Mouse (Mus musculus): Measurements from ENCODE around the gene Foxred2. TPM values are rescaled to one million over a fixed set of nuclear protein-coding genes. Genes with fewer than 3 reads are reported as not detected.

Gene Foxred2
- polyA plus RNA-seq, 1 experiment from 2014 or later, result 6.2 TPM

DNA sequence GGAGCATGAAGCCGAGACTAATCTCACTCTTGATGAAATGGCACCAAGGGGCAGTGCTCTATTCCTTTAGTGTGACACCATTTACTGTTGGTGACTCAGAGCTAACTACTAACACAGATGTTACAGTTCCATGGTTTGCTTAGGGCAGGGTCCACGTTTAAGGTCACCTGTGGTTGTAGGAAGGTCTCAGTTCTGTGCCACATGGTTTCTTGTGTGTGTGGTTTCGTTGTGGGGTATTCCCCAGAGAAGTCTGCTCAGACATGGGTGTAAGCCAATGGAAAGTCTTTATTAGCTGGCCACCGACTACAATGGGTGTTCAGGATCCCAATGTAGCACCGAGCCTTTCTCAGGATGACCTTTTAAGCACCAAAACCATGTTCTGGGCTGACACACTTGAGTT, 18.0 kb downstream of the Foxred2 start:
- no peak for ATAC-seq (ENCODE audit: low FRiP score, low read depth)
- H3K27me3 ChIP-seq, result peaks cover 10% of the 10 kb centered on the region; the same call in 1 of the 2 replicates
- H3K36me3 ChIP-seq, result peaks cover 15% of the 10 kb centered on the region
- H3K27ac ChIP-seq (replicated peaks), result no peak overlapping the region
- no peak overlapping the region for H3K4me3 ChIP-seq
- WGBS, result 66% methylated on average over 5 of the region's 5 CpGs
- no peak overlapping the region for H3K9ac ChIP-seq (replicated peaks)
- no peaks in the 10 kb centered on the region for H3K9me3 ChIP-seq
- peaks cover 4% of the 10 kb centered on the region; the same call in 1 of the 2 replicates for H3K4me1 ChIP-seq
- no peak overlapping the region for H3K4me2 ChIP-seq (replicated peaks)

DNA sequence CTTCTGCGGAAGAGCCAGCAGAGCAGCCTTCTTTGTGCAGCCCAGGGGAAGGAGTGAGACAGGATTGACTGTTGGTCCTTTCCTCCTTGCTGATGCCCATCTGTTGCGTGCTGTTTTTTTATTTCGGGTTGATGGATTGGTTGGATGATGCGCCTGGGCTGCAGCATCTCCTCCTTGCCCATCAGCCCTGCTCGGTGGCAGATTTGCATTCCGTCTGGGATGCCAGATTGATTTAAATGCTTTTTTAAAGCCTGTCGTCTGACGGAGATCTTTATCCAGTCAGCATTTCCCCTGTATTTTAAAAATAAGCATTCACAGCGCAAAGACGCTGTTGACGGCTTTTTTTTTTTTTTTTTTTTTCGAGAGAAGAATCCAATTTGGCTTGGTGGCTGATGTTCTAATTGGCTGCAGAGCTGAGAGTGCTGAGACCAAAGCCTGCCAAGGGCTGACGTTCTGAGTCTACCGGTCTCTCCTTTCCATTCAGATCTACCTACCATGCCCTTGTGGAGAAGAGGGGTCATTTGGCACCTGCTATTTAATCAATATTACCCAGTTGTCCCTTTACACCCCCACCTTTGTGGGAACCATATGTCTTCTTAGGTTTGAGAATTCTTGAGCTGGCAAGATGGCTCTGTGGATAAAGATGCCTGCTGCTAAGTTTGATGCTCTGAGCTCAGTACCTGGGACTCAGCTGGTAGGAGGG, 20.7 kb downstream of the Foxred2 start:
- no peak overlapping the region for H3K4me3 ChIP-seq
- no peak overlapping the region for H3K9ac ChIP-seq (replicated peaks)
- no peak overlapping the region for H3K4me2 ChIP-seq (replicated peaks)
- peaks cover 6% of the 10 kb centered on the region; the same call in 1 of the 2 replicates for H3K4me1 ChIP-seq
- ATAC-seq (ENCODE audit: low FRiP score, low read depth), result no peak
- 83% methylated on average over 14 of the region's 14 CpGs for WGBS
- H3K36me3 ChIP-seq, result no peaks in the 10 kb centered on the region
- H3K27me3 ChIP-seq, result peaks cover 14% of the 10 kb centered on the region; the same call in 1 of the 2 replicates
- no peaks in the 10 kb centered on the region for H3K9me3 ChIP-seq
- H3K27ac ChIP-seq (replicated peaks), result no peak overlapping the region

DNA sequence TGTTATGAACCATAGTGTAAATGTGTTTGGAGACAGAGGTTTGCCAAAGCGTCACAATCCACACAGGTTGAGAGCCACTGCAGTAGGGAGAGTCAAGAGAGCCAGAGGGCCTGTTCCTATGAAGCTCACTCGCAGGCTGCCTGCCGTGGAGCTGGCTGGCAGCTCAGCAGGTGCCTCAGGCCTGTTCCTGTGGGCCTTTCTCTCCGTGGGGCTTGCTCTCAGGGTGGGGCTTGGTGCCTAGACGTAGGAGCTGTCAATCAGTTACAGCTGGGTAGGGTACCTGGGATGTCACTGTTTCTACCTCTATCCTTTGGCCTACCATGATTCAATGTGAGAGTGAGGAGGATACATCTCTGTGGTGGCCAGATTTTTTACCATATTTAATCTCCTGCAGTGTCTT, 21.6 kb downstream of the Foxred2 start:
- no peaks in the 10 kb centered on the region for H3K36me3 ChIP-seq
- H3K4me3 ChIP-seq, result no peak overlapping the region
- no peak overlapping the region for H3K27ac ChIP-seq (replicated peaks)
- no peak overlapping the region for H3K4me2 ChIP-seq (replicated peaks)
- H3K27me3 ChIP-seq, result peaks cover 14% of the 10 kb centered on the region; the same call in 1 of the 2 replicates
- no peak for ATAC-seq (ENCODE audit: low FRiP score, low read depth)
- H3K9ac ChIP-seq (replicated peaks), result no peak overlapping the region
- H3K9me3 ChIP-seq, result no peaks in the 10 kb centered on the region
- WGBS, result 65% methylated on average over 5 of the region's 5 CpGs
- H3K4me1 ChIP-seq, result peaks cover 9% of the 10 kb centered on the region

DNA sequence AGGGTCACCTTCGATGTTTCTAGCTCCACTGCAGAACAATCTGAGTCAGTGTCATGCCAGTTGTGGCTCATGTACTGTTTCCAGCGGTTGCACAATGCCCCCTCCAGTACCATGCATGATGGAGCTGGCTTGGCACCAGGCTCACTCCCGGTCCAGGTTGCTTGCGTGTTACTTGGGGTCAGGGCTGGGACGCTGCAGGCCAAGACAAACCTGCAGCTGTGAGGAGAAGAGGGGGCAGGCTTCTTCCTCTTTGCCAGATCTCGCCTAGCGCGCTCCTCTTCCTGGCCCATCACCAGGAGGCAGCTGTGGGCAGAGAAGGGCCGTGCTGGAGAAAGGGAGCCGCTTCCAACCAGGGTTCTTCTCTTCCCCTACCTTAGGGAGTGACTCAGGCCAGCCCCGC, 22.2 kb downstream of the Foxred2 start:
- Histone ChIP-seq H3K9me3 (no peaks in the 10 kb centered on the region), H3K4me3 (no peak overlapping the region), H3K4me1 (peaks cover 15% of the 10 kb centered on the region), H3K4me2 (replicated peaks) (no peak overlapping the region), H3K9ac (replicated peaks) (no peak overlapping the region), H3K36me3 (no peaks in the 10 kb centered on the region), H3K27ac (replicated peaks) (no peak overlapping the region), H3K27me3 (peaks cover 14% of the 10 kb centered on the region; the same call in 1 of the 2 replicates)
- 78% methylated on average over 11 of the region's 11 CpGs for WGBS
- no peak for ATAC-seq (ENCODE audit: low FRiP score, low read depth)

DNA sequence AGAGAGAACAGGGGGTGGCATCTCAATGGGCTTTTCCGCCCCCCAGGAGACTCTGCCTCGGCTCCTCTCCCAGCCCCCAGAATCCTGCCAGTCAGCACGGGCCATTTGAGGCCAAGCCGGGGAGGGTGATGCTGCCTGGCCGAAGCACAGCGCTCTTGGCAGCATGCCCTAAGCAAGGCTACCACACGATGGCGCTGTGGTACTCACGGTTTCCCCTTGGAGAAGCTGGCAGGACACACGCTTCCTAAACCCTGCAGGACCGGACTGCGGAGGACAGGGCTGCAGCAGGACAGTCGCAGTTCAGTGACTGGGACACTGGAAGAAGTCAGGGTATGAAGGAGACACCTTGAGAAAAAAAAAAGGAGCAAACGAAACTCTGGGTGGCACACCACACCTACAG, 22.8 kb downstream of the Foxred2 start:
- Histone ChIP-seq H3K4me3 (no peak overlapping the region), H3K4me1 (peaks cover 16% of the 10 kb centered on the region), H3K9me3 (no peaks in the 10 kb centered on the region), H3K27me3 (peaks cover 14% of the 10 kb centered on the region; the same call in 1 of the 2 replicates), H3K36me3 (no peaks in the 10 kb centered on the region), H3K9ac (replicated peaks) (no peak overlapping the region; the same call in 1 of the 2 replicates), H3K4me2 (replicated peaks) (peak overlapping the region; percentile 6), H3K27ac (replicated peaks) (no peak overlapping the region)
- 1% methylated on average over 14 of the region's 14 CpGs for WGBS
- ATAC-seq (ENCODE audit: low FRiP score, low read depth), result 0 out of 2 replicates have a peak, but pooled peaks have one; percentile 21

DNA sequence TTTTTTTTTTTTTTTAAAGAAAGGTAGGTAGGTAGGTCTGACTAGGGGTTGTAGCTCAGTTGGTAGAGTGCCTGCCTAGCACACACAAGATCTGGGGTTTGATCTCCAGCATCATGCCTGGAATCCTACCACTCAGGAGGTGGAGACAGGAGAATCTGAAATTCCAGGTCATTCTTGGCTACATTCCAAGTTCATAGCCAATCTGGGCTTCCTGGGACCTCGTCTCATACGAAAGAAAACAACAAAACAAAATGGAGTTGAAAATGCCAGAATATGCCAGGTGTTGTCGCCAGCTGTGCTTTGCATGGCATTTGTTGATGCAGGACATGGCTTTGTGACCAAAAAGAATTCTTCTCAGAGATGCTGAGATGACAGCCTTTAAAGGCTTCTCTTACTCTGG, 23.3 kb downstream of the Foxred2 start:
- Histone ChIP-seq H3K27ac (replicated peaks) (no peak overlapping the region), H3K9me3 (no peaks in the 10 kb centered on the region), H3K4me3 (no peak overlapping the region), H3K4me2 (replicated peaks) (no peak overlapping the region), H3K4me1 (peaks cover 17% of the 10 kb centered on the region), H3K27me3 (peaks cover 14% of the 10 kb centered on the region; the same call in 1 of the 2 replicates), H3K9ac (replicated peaks) (no peak overlapping the region; the same call in 1 of the 2 replicates), H3K36me3 (no peaks in the 10 kb centered on the region)
- ATAC-seq (ENCODE audit: low FRiP score, low read depth), result no peak
- 75% methylated on average over 3 of the region's 3 CpGs for WGBS

DNA sequence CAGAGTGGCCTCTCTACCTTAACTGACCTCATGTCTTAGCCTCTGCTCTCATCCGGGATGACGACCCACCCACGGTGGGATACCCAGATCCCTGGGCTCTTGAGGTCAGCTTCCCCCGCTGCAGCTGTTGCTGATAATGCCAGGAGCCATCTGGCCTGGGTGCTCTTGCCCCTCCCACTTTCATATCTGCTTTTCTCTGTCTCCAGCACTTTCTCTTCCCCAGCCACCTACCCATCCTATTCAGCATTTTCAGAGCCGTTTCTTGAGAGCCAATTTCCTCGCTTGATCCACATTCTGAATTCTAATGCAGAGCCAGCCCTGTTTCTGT, 24.9 kb downstream of the Foxred2 start:
- H3K4me1 ChIP-seq, result peaks cover 32% of the 10 kb centered on the region
- H3K4me3 ChIP-seq, result no peak overlapping the region
- H3K9me3 ChIP-seq, result no peaks in the 10 kb centered on the region
- no peak overlapping the region for H3K27ac ChIP-seq (replicated peaks)
- H3K4me2 ChIP-seq (replicated peaks), result no peak overlapping the region
- no peaks in the 10 kb centered on the region for H3K36me3 ChIP-seq
- ATAC-seq (ENCODE audit: low FRiP score, low read depth), result no peak
- H3K9ac ChIP-seq (replicated peaks), result no peak overlapping the region
- WGBS, result 62% methylated on average over 6 of the region's 6 CpGs
- H3K27me3 ChIP-seq, result peaks cover 14% of the 10 kb centered on the region; the same call in 1 of the 2 replicates

DNA sequence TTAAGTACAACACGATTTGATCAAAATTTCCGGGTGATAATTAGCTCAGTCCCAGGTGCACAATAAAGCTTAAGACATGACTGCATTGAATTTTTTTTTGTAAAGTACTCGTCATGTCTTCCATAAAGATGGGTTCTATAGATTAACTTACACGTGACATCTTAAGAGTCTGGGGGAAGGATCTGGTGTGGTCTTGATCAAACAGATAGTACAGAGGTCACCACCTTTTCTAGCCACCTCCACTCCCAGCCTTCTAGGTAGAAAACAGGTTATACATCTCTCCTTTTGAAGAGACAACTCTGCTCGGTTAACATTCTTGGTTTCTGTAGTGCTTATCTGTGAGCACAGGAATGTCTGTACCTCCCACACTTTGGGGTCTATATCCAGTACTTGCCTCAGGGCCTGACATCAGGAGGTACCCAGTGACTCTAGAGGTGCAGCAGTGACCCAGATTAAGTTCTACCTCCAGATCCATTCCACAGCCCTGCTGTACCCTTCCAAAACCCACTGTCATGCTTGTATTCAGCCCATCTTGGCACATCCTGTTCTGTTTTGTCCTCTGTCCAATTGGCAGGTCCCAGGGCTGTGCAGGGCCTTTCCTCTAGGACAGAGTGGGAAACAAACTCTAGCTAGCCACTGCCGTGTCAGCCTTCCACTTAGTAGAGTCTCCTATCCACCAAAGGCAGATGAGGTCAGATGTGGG, 25.4 kb downstream of the Foxred2 start:
- no peak overlapping the region for H3K27ac ChIP-seq (replicated peaks)
- no peaks in the 10 kb centered on the region for H3K9me3 ChIP-seq
- ATAC-seq (ENCODE audit: low FRiP score, low read depth), result no peak
- no peak overlapping the region for H3K9ac ChIP-seq (replicated peaks)
- no peak overlapping the region for H3K4me3 ChIP-seq
- no peak overlapping the region for H3K4me2 ChIP-seq (replicated peaks)
- peaks cover 14% of the 10 kb centered on the region; the same call in 1 of the 2 replicates for H3K27me3 ChIP-seq
- peaks cover 32% of the 10 kb centered on the region for H3K4me1 ChIP-seq
- H3K36me3 ChIP-seq, result 0 out of 2 replicates have a peak, but pooled peaks cover 5% of the 10 kb centered on the region
- 82% methylated on average over 6 of the region's 6 CpGs for WGBS

DNA sequence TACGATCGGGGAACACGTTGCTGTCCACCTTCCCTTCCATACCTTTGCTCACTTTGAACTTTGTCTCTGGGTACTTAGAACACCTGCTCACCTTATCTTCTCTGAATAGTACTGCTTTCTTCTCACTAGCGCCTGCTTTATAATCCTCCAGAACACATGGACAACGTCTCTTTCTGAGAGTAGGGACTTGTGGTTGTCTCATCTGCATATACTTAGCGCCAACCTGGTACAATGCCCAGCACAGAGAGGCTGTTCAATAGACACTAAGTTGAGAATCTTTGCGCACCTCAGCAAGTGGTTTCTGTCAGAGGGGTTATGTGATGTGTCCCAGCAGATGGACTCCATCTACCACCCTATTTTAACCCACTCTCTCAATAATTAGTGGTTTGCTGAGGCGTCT, 26.7 kb downstream of the Foxred2 start:
- Histone ChIP-seq H3K4me2 (replicated peaks) (peak overlapping the region; percentile 86), H3K36me3 (peaks cover 14% of the 10 kb centered on the region), H3K4me1 (peaks cover 32% of the 10 kb centered on the region), H3K9me3 (no peaks in the 10 kb centered on the region), H3K27me3 (peaks cover 11% of the 10 kb centered on the region; the same call in 1 of the 2 replicates), H3K9ac (replicated peaks) (peak overlapping the region; percentile 59), H3K27ac (replicated peaks) (no peak overlapping the region), H3K4me3 (peak overlapping the region; percentile 62)
- 50% methylated on average over 8 of the region's 8 CpGs for WGBS
- ATAC-seq (ENCODE audit: low FRiP score, low read depth), result no peak

DNA sequence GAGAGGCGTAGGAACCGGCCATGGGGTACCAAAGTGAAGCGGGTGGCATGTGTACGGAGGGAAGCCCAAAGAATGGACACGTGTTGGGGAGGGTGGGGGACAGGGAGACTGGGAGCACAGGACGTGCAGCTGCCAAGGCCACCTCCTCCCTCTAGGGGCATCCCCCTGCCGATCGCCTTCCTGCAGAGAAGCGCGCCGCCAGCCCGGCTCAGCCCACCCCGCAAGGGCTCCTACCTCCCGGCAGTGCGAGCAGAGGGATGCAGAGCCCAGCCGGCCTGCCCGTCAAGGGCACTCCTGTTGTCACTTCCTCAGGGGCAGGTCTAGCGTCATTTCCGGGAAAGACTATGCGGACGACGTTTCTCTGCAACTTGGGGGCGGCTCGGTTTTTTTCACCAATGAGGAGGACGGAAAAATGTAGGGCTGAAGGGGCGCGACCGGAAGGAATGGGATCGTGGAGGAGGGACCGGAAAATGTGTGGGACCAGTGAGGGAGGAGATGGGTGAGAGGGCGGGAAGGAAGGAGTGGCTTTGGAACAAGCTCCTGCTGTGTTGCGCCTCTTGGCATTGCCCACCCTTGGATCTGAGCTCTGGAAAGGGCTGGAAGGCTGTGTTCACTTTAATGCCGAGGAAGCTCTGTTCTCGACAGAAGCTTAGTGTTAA, 27.7 kb downstream of the Foxred2 start, which contains the start of gene Txn2:
Gene Txn2, minus strand, starts transcription at position 334 of the 659 bp plus-strand sequence.
- H3K4me2 ChIP-seq (replicated peaks), result peak within 1 kb of the TSS; percentile 86
- peak within 1 kb of the TSS; percentile 85 for H3K27ac ChIP-seq (replicated peaks)
- peak within 1 kb of the TSS; percentile 62 for H3K4me3 ChIP-seq
- 0 out of 2 replicates have a peak, but pooled peaks cover 4% of the 10 kb centered on the region for H3K27me3 ChIP-seq
- peak within 1 kb of the TSS; percentile 61 for H3K9ac ChIP-seq (replicated peaks)
- whole genome bisulfite sequencing, result under 1% methylated on average over 34 of the region's 34 CpGs
- no peaks in the 10 kb centered on the region for H3K9me3 ChIP-seq
- peak; percentile 97 for ATAC-seq (ENCODE audit: low FRiP score, low read depth)
- peaks cover 24% of the 10 kb centered on the region for H3K36me3 ChIP-seq
- peaks cover 30% of the 10 kb centered on the region for H3K4me1 ChIP-seq

DNA sequence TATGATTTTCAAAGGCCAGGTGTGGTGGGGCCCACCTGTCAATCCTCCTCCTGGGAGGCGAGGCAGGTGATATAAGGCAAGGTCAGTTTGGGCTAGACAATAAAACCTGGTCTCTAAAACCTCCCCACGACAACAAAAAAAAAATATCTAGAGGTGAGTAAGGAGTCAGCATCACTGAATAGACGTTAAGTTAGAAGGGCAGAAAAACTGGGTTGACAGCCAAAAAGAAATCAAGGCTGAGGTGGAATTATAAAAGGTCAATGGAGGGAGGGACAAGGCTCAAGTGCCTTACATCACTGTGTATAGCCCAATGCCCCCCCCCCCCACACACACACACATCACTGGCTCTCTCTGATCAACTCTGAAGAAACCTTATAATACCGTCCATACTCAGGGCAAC, 28.4 kb downstream of the Foxred2 start:
- 0 out of 2 replicates have a peak, but pooled peaks have one; percentile 14 for ATAC-seq (ENCODE audit: low FRiP score, low read depth)
- Histone ChIP-seq H3K27me3 (0 out of 2 replicates have a peak, but pooled peaks cover 4% of the 10 kb centered on the region), H3K4me1 (peaks cover 25% of the 10 kb centered on the region), H3K36me3 (peaks cover 31% of the 10 kb centered on the region), H3K27ac (replicated peaks) (peak overlapping the region; percentile 85; the same call in 1 of the 2 replicates), H3K9ac (replicated peaks) (peak overlapping the region; percentile 61), H3K4me2 (replicated peaks) (peak overlapping the region; percentile 86), H3K4me3 (peak overlapping the region; percentile 62), H3K9me3 (no peaks in the 10 kb centered on the region)
- 30% methylated on average over 4 of the region's 4 CpGs for WGBS
